Comparison of ENCODE assay signal across 15 mouse cellular contexts in genomic region chr10:120563926-120564325, GRCm38 (mm10).
A peak's percentile ranks its signal among the peaks of the same experiment; 100 is the strongest.
DNase-seq lines count a peak whose midpoint lies in the region; ATAC-seq and TF ChIP-seq lines count a peak whose summit lies in the region.
"Had no signal": no experiment of that assay in that cellular context is flagged by ENCODE, and none has a peak within 500 bp of the region (broad histone marks: within the 10 kb centered on the region; RNA-seq: fewer than 3 reads in every experiment).

No protein-coding gene starts in this region.

- H3K4me1 ChIP-seq in forebrain, embryonic 10.5 days, result peaks cover 20% of the 10 kb centered on the region
- no peaks in the 10 kb centered on the region for H3K4me1 ChIP-seq in forebrain, postnatal 0 days (ENCODE audit: insufficient read depth)
- peaks cover 8% of the 10 kb centered on the region for H3K4me1 ChIP-seq in intestine, embryonic 14.5 days (replicated peaks; ENCODE audit: control insufficient read depth, insufficient read depth, low read length)
- peaks cover 4% of the 10 kb centered on the region; the same call in 1 of the 2 replicates for H3K4me1 ChIP-seq in intestine, embryonic 16.5 days (ENCODE audit: control insufficient read depth, insufficient read depth, low read length)
- H3K4me1 ChIP-seq in embryonic fibroblast, embryonic 13.5 days (ENCODE audit: control insufficient read depth, insufficient read depth, low read length), result peaks cover 8% of the 10 kb centered on the region
- H3K4me1 ChIP-seq in cerebellum, adult 2 months (ENCODE audit: control insufficient read depth, insufficient read depth, low read length), result no peaks in the 10 kb centered on the region; the same call in 1 of the 2 replicates
- H3K4me1 ChIP-seq: megakaryocyte, embryonic 14.5 days had no signal

- peaks cover 14% of the 10 kb centered on the region; the same call in 1 of the 2 replicates for H3K27me3 ChIP-seq in forebrain, embryonic 10.5 days (ENCODE audit: poor library complexity, severe bottlenecking)
- no peaks in the 10 kb centered on the region; the same call in 1 of the 2 replicates for H3K27me3 ChIP-seq in forebrain, postnatal 0 days (ENCODE audit: insufficient read depth, low read length)
- H3K27me3 ChIP-seq in intestine, embryonic 14.5 days (replicated peaks; ENCODE audit: control insufficient read depth, insufficient read depth, low read length), result no peaks in the 10 kb centered on the region
- H3K27me3 ChIP-seq in intestine, embryonic 16.5 days (replicated peaks; ENCODE audit: control insufficient read depth, insufficient read depth, low read length), result no peaks in the 10 kb centered on the region
- no peaks in the 10 kb centered on the region; the same call in 1 of the 2 replicates for H3K27me3 ChIP-seq in cerebellum, adult 2 months (ENCODE audit: control insufficient read depth, insufficient read depth, low read length)

- TF ChIP-seq CTCF in forebrain, postnatal 0 days (IDR thresholded peaks at IDR 0.05; ENCODE audit: low read depth), result no peak
- TF ChIP-seq CTCF in embryonic fibroblast, embryonic 13.5 days (IDR thresholded peaks at IDR 0.05; ENCODE audit: borderline replicate concordance, insufficient read depth, low read length), result no peak
- TF ChIP-seq CTCF in cerebellum, adult 2 months (IDR thresholded peaks at IDR 0.05; ENCODE audit: borderline replicate concordance, insufficient read depth, low read depth, low read length), result no peak

- H3K9me3 ChIP-seq in forebrain, embryonic 10.5 days, result peaks cover 6% of the 10 kb centered on the region; the same call in 1 of the 2 replicates
- H3K9me3 ChIP-seq in forebrain, postnatal 0 days (ENCODE audit: low read length), result no peaks in the 10 kb centered on the region
- H3K9me3 ChIP-seq in intestine, embryonic 14.5 days (ENCODE audit: control insufficient read depth, low read length), result no peaks in the 10 kb centered on the region
- no peaks in the 10 kb centered on the region for H3K9me3 ChIP-seq in intestine, embryonic 16.5 days (ENCODE audit: control insufficient read depth, low read length)
- H3K9me3 ChIP-seq: hindbrain, embryonic 15.5 days; lung, embryonic 15.5 days had no signal

- H3K9ac ChIP-seq in forebrain, postnatal 0 days, result no peak overlapping the region
- no peak overlapping the region for H3K9ac ChIP-seq in intestine, embryonic 14.5 days (ENCODE audit: low read length)
- H3K9ac ChIP-seq in intestine, embryonic 16.5 days (ENCODE audit: low read depth, low read length), result no peak overlapping the region
- H3K9ac ChIP-seq: hindbrain, embryonic 15.5 days; lung, embryonic 15.5 days had no signal

- DNase-seq in forebrain, embryonic 10.5 days (ENCODE audit: extremely low spot score, low spot score), result no peak
- no peak for DNase-seq in forebrain, postnatal 0 days
- DNase-seq in intestine, embryonic 14.5 days (ENCODE audit: low spot score), result no peak
- peak; percentile 69 for DNase-seq in Muller cell, postnatal 12 days (ENCODE audit: inconsistent ontology term)
- no peak for DNase-seq in cerebellum, adult 2 months
- no peak for DNase-seq in layer of hippocampus, postnatal 36 days
- DNase-seq: cerebellum, postnatal 14 days; gastrocnemius, postnatal 25 days; spleen, adult 18-20 months had no signal

- 38% methylated on average over 10 of the region's 10 CpGs for WGBS in forebrain, embryonic 10.5 days
- WGBS in forebrain, postnatal 0 days, result 19% methylated on average over 10 of the region's 10 CpGs
- WGBS in intestine, embryonic 14.5 days, result 14% methylated on average over 10 of the region's 10 CpGs
- WGBS in intestine, embryonic 16.5 days, result 28% methylated on average over 10 of the region's 10 CpGs
- WGBS in cerebellum, adult 2 months, result 20% methylated on average over 10 of the region's 10 CpGs

- no peaks in the 10 kb centered on the region for H3K36me3 ChIP-seq in forebrain, embryonic 10.5 days (replicated peaks)
- H3K36me3 ChIP-seq in forebrain, postnatal 0 days (ENCODE audit: insufficient read depth), result no peaks in the 10 kb centered on the region
- no peaks in the 10 kb centered on the region for H3K36me3 ChIP-seq in intestine, embryonic 14.5 days (ENCODE audit: control insufficient read depth, insufficient read depth, low read length)
- no peaks in the 10 kb centered on the region for H3K36me3 ChIP-seq in intestine, embryonic 16.5 days (ENCODE audit: control insufficient read depth, insufficient read depth, low read length)
- H3K36me3 ChIP-seq: hindbrain, embryonic 15.5 days; lung, embryonic 15.5 days had no signal

- H3K4me3 ChIP-seq in forebrain, embryonic 10.5 days, result no peak overlapping the region
- no peak overlapping the region for H3K4me3 ChIP-seq in forebrain, postnatal 0 days (ENCODE audit: low read depth, low read length)
- no peak overlapping the region for H3K4me3 ChIP-seq in intestine, embryonic 14.5 days (ENCODE audit: low read depth, low read length)
- H3K4me3 ChIP-seq in intestine, embryonic 16.5 days (ENCODE audit: low read length), result no peak overlapping the region
- no peak overlapping the region for H3K4me3 ChIP-seq in embryonic fibroblast, embryonic 13.5 days (ENCODE audit: insufficient read depth, low read length)
- no peak overlapping the region for H3K4me3 ChIP-seq in cerebellum, adult 2 months (replicated peaks; ENCODE audit: insufficient read depth, low read depth, low read length)
- H3K4me3 ChIP-seq: erythroblast, embryonic 14.5 days; lung, embryonic 15.5 days had no signal

- no peak for ATAC-seq in forebrain, postnatal 0 days
- ATAC-seq in intestine, embryonic 14.5 days (replicated peaks; ENCODE audit: low FRiP score, low TSS enrichment, low read depth), result no peak
- no peak for ATAC-seq in intestine, embryonic 16.5 days

- H3K4me2 ChIP-seq in forebrain, postnatal 0 days (ENCODE audit: low read depth), result no peak overlapping the region
- H3K4me2 ChIP-seq in intestine, embryonic 14.5 days (ENCODE audit: low read length), result peak overlapping the region; percentile 28
- no peak overlapping the region for H3K4me2 ChIP-seq in intestine, embryonic 16.5 days (ENCODE audit: low read depth, low read length)
- H3K4me2 ChIP-seq: lung, embryonic 15.5 days had no signal

- H3K27ac ChIP-seq in forebrain, embryonic 10.5 days, result peak overlapping the region; percentile 1; the same call in 1 of the 2 replicates
- no peak overlapping the region for H3K27ac ChIP-seq in forebrain, postnatal 0 days (ENCODE audit: low read depth, low read length)
- H3K27ac ChIP-seq in intestine, embryonic 14.5 days (ENCODE audit: low read depth), result no peak overlapping the region
- H3K27ac ChIP-seq in intestine, embryonic 16.5 days (ENCODE audit: low read length), result no peak overlapping the region
- H3K27ac ChIP-seq in embryonic fibroblast, embryonic 13.5 days (ENCODE audit: insufficient read depth, low read length), result peak overlapping the region; percentile 50; the same call in 1 of the 2 replicates
- H3K27ac ChIP-seq in cerebellum, adult 2 months (ENCODE audit: insufficient read depth, low read length), result no peak overlapping the region
- H3K27ac ChIP-seq: hindbrain, embryonic 15.5 days; lung, embryonic 15.5 days had no signal

- no peak for TF ChIP-seq POLR2A in embryonic fibroblast, embryonic 13.5 days (IDR thresholded peaks at IDR 0.05; ENCODE audit: low read depth, low read length)
- TF ChIP-seq POLR2A in cerebellum, adult 2 months (IDR thresholded peaks at IDR 0.05; ENCODE audit: borderline replicate concordance, insufficient read depth, low read length), result no peak

Comparison
In these comparisons a context has a peak if more than half of its experiments do, and no peak if none do; other contexts are left out.
1. H3K27ac ChIP-seq: peak in forebrain, embryonic 10.5 days (single experiment) and embryonic fibroblast, embryonic 13.5 days (single experiment); none in forebrain, postnatal 0 days (single experiment), intestine, embryonic 14.5 days (single experiment), intestine, embryonic 16.5 days (single experiment) and cerebellum, adult 2 months (single experiment).